Mouse (Mus musculus): ENCODE data around the gene Vnn1. TPM values are rescaled to one million over a fixed set of nuclear protein-coding genes. Genes with fewer than 3 reads are reported as not detected.

Gene Vnn1
- polyA plus RNA-seq, 1 experiment from 2014 or later = 1.2 TPM

DNA sequence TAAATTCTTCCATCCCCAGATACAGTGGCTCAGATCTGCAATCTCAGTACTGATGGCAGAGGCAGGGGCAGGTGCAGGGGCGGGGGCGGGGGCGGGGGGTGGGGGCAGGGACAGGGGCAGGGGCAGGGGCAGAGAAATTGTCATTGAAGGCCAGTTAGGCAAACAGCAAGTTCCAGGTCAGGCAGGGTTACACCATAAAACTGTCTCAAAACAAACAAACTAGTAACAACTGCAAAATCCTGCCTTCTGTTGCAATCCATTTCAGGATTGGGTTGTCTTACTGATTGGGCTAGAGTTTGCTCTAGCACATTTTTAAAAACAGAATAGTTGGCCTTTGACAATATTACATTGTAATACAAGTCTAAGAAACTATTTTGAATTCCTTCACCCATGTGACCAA lies 28.0 kb downstream of the Vnn1 start:
- Histone ChIP-seq H3K9me3 (no peaks in the 10 kb centered on the region), H3K27me3 (ENCODE audit: poor library complexity, severe bottlenecking) (no peaks in the 10 kb centered on the region), H3K4me3 (no peak overlapping the region), H3K36me3 (replicated peaks) (no peaks in the 10 kb centered on the region), H3K4me1 (no peaks in the 10 kb centered on the region), H3K27ac (no peak overlapping the region)
- no peak for DNase-seq (ENCODE audit: extremely low spot score, low spot score)
- 69% methylated on average over 3 of the region's 3 CpGs for WGBS

DNA sequence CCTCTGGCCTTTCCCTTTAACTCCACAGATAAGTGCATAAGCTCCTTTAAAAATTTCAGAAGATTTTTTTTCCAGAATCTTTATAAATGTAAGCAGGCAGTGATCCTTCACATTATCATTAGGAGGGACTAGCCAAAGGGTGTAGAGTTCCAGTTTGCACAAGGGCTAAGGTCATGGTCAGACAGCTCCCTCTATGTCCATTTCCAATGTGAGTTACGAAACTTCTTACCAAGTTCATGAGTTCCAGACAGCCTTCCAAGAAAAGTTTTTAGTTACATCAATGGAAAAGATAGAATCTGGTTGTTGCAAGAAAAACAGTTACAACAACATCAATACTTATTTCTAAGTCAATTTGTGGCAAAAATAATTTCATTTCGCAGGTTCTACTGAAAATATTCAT lies 29.5 kb downstream of the Vnn1 start:
- no peaks in the 10 kb centered on the region for H3K9me3 ChIP-seq
- H3K27ac ChIP-seq = no peak overlapping the region
- H3K27me3 ChIP-seq (ENCODE audit: poor library complexity, severe bottlenecking) = no peaks in the 10 kb centered on the region
- DNase-seq (ENCODE audit: extremely low spot score, low spot score) = no peak
- no peak overlapping the region for H3K4me3 ChIP-seq
- no peaks in the 10 kb centered on the region for H3K36me3 ChIP-seq (replicated peaks)
- 84% methylated on average over 2 of the region's 2 CpGs for WGBS
- no peaks in the 10 kb centered on the region for H3K4me1 ChIP-seq

DNA sequence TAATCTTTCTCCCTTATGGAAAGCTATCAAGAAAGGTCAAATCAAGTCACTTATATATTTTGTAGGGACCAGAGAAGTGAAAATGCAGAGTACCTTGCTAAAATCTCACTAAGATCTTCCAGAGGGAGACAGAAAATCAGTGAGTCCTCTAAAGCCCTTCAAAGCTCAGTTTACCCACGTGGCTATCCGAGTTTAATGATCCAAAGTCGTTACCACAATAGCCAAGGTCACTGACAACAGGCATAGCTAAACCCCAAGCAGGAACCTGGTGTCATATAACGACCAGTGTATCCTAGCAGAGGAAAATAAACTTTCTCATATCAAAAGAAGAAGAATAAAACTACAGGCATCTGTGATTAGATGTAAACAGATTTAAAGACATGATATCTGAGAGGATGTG lies 43.1 kb downstream of the Vnn1 start:
- no peak overlapping the region for H3K27ac ChIP-seq
- no peaks in the 10 kb centered on the region for H3K9me3 ChIP-seq
- H3K4me1 ChIP-seq = peaks cover 9% of the 10 kb centered on the region; the same call in 1 of the 2 replicates
- no peaks in the 10 kb centered on the region for H3K36me3 ChIP-seq (replicated peaks)
- no peak overlapping the region for H3K4me3 ChIP-seq
- WGBS = 51% methylated on average over 4 of the region's 4 CpGs
- DNase-seq (ENCODE audit: extremely low spot score, low spot score) = no peak
- H3K27me3 ChIP-seq (ENCODE audit: poor library complexity, severe bottlenecking) = no peaks in the 10 kb centered on the region

DNA sequence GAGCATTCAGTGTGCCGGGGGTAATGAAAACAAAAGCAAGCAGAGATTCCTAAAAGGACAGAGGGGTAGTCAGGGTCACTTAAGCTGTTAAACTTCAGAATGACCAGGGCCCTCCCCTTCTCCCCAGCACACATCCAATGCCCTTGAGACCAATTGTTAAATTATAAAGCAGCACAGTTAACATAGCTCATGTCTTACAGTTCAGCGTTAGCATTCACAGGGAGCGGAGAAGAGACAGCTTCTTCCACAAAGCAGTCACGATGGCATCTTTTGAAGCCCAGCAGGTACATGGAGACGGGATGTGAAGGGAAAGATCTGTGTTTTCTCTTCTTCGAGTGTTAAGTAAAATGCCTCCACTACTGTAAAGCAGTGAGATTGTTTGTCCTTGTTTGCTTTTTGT lies 43.8 kb downstream of the Vnn1 start, which contains the start of gene Taar2:
Taar2 (plus strand) TSS at position 261 of the 400 bp plus-strand sequence.
- 69% methylated on average over 6 of the region's 6 CpGs for WGBS
- H3K36me3 ChIP-seq (replicated peaks) = no peaks in the 10 kb centered on the region
- H3K4me3 ChIP-seq = no peak within 1 kb of the TSS
- H3K27me3 ChIP-seq (ENCODE audit: poor library complexity, severe bottlenecking) = no peaks in the 10 kb centered on the region
- no peaks in the 10 kb centered on the region for H3K9me3 ChIP-seq
- H3K4me1 ChIP-seq = peaks cover 9% of the 10 kb centered on the region; the same call in 1 of the 2 replicates
- DNase-seq (ENCODE audit: extremely low spot score, low spot score) = no peak
- no peak within 1 kb of the TSS for H3K27ac ChIP-seq

DNA sequence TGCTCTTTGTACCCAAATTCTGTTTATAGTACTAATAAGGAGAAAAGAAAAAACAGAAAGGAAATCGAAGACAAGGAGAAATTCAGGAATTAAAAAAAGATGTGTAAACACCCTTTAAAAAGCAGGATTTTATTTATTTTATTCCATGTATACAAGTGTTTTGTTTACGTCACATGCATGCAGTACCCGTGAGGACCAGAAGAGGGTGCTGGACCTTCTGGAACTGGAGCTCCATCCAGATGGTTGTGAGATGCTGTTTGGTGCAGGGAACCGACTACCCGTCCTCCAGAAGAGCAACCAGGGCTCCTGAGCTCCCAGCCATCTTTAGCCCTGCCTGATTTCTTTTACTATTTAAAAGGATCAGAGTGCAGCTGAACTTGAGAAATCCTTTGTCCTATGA lies 48.0 kb downstream of the Vnn1 start:
- no peak for DNase-seq (ENCODE audit: extremely low spot score, low spot score)
- Histone ChIP-seq H3K9me3 (no peaks in the 10 kb centered on the region), H3K27ac (no peak overlapping the region), H3K4me1 (peaks cover 9% of the 10 kb centered on the region; the same call in 1 of the 2 replicates), H3K27me3 (ENCODE audit: poor library complexity, severe bottlenecking) (no peaks in the 10 kb centered on the region), H3K36me3 (replicated peaks) (no peaks in the 10 kb centered on the region), H3K4me3 (no peak overlapping the region)
- 81% methylated on average over 5 of the region's 5 CpGs for WGBS

DNA sequence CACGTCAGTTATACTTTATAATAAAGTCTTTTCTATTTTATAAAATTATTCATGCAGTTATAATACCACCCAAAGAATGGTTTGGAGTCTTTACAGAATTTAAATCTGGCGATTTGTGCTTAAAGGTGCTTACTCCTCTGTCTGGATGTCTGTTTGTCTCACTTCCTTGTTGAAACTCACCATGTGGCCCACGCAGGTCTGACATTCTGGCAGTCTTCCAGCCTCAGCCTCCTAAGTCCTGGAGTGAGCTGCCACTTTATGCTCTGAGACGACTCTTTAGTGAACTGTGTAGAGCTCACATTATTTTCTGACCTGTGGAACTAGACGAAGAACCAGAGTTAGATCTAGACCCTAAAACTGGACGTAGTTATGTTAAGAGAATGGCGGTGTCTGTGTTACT lies 53.5 kb downstream of the Vnn1 start:
- no peaks in the 10 kb centered on the region for H3K4me1 ChIP-seq
- DNase-seq (ENCODE audit: extremely low spot score, low spot score) = no peak
- no peak overlapping the region for H3K27ac ChIP-seq
- H3K27me3 ChIP-seq (ENCODE audit: poor library complexity, severe bottlenecking) = no peaks in the 10 kb centered on the region
- H3K36me3 ChIP-seq (replicated peaks) = no peaks in the 10 kb centered on the region
- WGBS = 85% methylated on average over 7 of the region's 7 CpGs
- H3K9me3 ChIP-seq = no peaks in the 10 kb centered on the region
- no peak overlapping the region for H3K4me3 ChIP-seq

DNA sequence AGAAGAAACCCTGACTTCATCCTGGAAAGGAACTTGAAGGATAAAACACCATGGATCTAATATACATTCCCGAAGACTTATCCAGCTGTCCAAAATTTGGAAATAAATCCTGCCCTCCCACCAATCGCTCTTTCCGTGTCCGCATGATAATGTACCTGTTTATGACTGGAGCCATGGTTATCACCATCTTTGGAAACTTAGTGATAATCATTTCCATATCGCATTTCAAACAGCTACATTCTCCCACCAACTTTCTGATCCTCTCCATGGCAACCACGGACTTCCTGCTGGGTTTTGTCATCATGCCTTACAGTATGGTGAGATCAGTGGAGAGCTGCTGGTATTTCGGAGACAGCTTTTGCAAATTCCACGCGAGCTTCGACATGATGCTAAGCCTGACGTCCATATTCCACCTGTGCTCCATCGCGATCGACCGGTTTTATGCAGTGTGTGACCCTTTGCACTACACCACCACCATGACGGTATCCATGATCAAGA lies 55.1 kb downstream of the Vnn1 start, which contains the start of gene Taar3:
Taar3 (plus strand) TSS at position 51 of the 498 bp plus-strand sequence.
- 90% methylated on average over 16 of the region's 16 CpGs for WGBS
- Histone ChIP-seq H3K4me1 (no peaks in the 10 kb centered on the region), H3K27me3 (ENCODE audit: poor library complexity, severe bottlenecking) (no peaks in the 10 kb centered on the region), H3K36me3 (replicated peaks) (no peaks in the 10 kb centered on the region), H3K9me3 (no peaks in the 10 kb centered on the region), H3K27ac (no peak within 1 kb of the TSS), H3K4me3 (no peak within 1 kb of the TSS)
- DNase-seq (ENCODE audit: extremely low spot score, low spot score) = no peak

DNA sequence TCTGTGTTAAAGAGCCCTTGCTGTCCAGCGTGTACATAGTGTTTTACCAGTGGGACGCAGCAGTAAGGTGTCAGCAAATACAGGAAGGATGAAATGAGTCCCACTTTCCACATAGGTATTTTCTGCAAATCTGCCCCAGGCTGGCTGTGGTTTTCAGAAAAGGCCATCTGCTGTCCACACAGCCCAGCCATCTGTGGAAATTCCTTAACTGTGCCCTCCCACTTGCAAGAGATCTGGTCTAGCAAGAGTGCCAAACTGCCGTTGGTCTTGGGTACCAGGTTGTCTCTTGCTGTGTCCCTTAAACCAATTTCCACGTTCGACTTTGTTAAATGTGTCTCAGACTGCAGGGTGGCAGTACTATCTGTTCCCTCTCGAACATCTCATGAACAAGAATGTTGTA lies 57.2 kb downstream of the Vnn1 start:
- DNase-seq (ENCODE audit: extremely low spot score, low spot score) = no peak
- no peak overlapping the region for H3K4me3 ChIP-seq
- no peaks in the 10 kb centered on the region for H3K9me3 ChIP-seq
- 87% methylated on average over 6 of the region's 6 CpGs for WGBS
- no peaks in the 10 kb centered on the region for H3K4me1 ChIP-seq
- H3K36me3 ChIP-seq (replicated peaks) = no peaks in the 10 kb centered on the region
- no peaks in the 10 kb centered on the region for H3K27me3 ChIP-seq (ENCODE audit: poor library complexity, severe bottlenecking)
- no peak overlapping the region for H3K27ac ChIP-seq

Other genes starting within 250 kb of the Vnn1 start
- 153 and 161 TPM in 2 replicates for gene Rps12, start 107.4 kb upstream of the Vnn1 start, polyA plus RNA-seq (2016; fragmentation: Nextera tagmentation; extraction: Ambion mirVana)
- gene Slc18b1, start 97.7 kb upstream of the Vnn1 start, polyA plus RNA-seq (2016; fragmentation: Nextera tagmentation; extraction: Ambion mirVana) = 10.6 and 12.4 TPM in 2 replicates
- not detected in 2 replicates for gene Vnn3, start 43.2 kb upstream of the Vnn1 start, polyA plus RNA-seq (2016; fragmentation: Nextera tagmentation; extraction: Ambion mirVana)
- not detected in 2 replicates for gene Taar1, start 25.7 kb downstream of the Vnn1 start, polyA plus RNA-seq (2016; fragmentation: Nextera tagmentation; extraction: Ambion mirVana)
- not detected in 2 replicates for gene Taar2, start 43.9 kb downstream of the Vnn1 start, polyA plus RNA-seq (2016; fragmentation: Nextera tagmentation; extraction: Ambion mirVana)
- not detected in 2 replicates for gene Taar3, start 54.9 kb downstream of the Vnn1 start, polyA plus RNA-seq (2016; fragmentation: Nextera tagmentation; extraction: Ambion mirVana)
- not detected in 2 replicates for gene Taar4, start 65.8 kb downstream of the Vnn1 start, polyA plus RNA-seq (2016; fragmentation: Nextera tagmentation; extraction: Ambion mirVana)
- gene Taar5, start 76.0 kb downstream of the Vnn1 start, polyA plus RNA-seq (2016; fragmentation: Nextera tagmentation; extraction: Ambion mirVana) = not detected in 2 replicates
- gene Taar6, start 91.0 kb downstream of the Vnn1 start, polyA plus RNA-seq (2016; fragmentation: Nextera tagmentation; extraction: Ambion mirVana) = not detected in 2 replicates
- not detected in 2 replicates for gene Taar7a, start 98.8 kb downstream of the Vnn1 start, polyA plus RNA-seq (2016; fragmentation: Nextera tagmentation; extraction: Ambion mirVana)
- gene Taar7b, start 105.3 kb downstream of the Vnn1 start, polyA plus RNA-seq (2016; fragmentation: Nextera tagmentation; extraction: Ambion mirVana) = not detected in 2 replicates
- gene Taar7d, start 132.5 kb downstream of the Vnn1 start, polyA plus RNA-seq (2016; fragmentation: Nextera tagmentation; extraction: Ambion mirVana) = not detected in 2 replicates
- gene Taar7e, start 142.9 kb downstream of the Vnn1 start, polyA plus RNA-seq (2016; fragmentation: Nextera tagmentation; extraction: Ambion mirVana) = not detected in 2 replicates
- not detected in 2 replicates for gene Taar7f, start 154.8 kb downstream of the Vnn1 start, polyA plus RNA-seq (2016; fragmentation: Nextera tagmentation; extraction: Ambion mirVana)
- gene Taar8a, start 181.8 kb downstream of the Vnn1 start, polyA plus RNA-seq (2016; fragmentation: Nextera tagmentation; extraction: Ambion mirVana) = not detected in 2 replicates
- gene Taar8b, start 197.6 kb downstream of the Vnn1 start, polyA plus RNA-seq (2016; fragmentation: Nextera tagmentation; extraction: Ambion mirVana) = not detected in 2 replicates
- gene Taar8c, start 207.2 kb downstream of the Vnn1 start, polyA plus RNA-seq (2016; fragmentation: Nextera tagmentation; extraction: Ambion mirVana) = not detected in 2 replicates
- gene Taar9, start 214.8 kb downstream of the Vnn1 start, polyA plus RNA-seq (2016; fragmentation: Nextera tagmentation; extraction: Ambion mirVana) = 0.19 TPM in 1 of 2 replicates, not detected in the other